Mouse (Mus musculus) neural tube, embryonic 12.5 days (tissue): ENCODE data around the gene Add1. TPM values are rescaled to one million over a fixed set of nuclear protein-coding genes. Genes with fewer than 3 reads are reported as not detected.

ENCODE experiments used
- ATAC-seq: fragments of 200-750 bp; cut with Nextera tagmentation; 2 replicates; pipeline ENCODE4 v1.8.0; 2017; ENCODE audit warnings: low read depth, mild to moderate bottlenecking, moderate TSS enrichment, moderate library complexity; ENCODE audit not compliant: low FRiP score
- H3K27ac ChIP-seq: fragments of 300-500 bp; sonication (generic); 2 replicates; pipeline ENCODE4 v1.5.1; 2016
- H3K27me3 ChIP-seq: fragments of 300-500 bp; sonication (generic); replicated peaks from 2 replicates; pipeline ENCODE4 v1.6.1; 2016; ENCODE audit warnings: mild to moderate bottlenecking
- H3K36me3 ChIP-seq: fragments of 300-500 bp; sonication (generic); 2 replicates; pipeline ENCODE4 v1.6.1; 2016; ENCODE audit warnings: mild to moderate bottlenecking
- H3K4me1 ChIP-seq: fragments of 300-500 bp; sonication (generic); 2 replicates; pipeline ENCODE4 v1.6.1; 2016
- H3K4me2 ChIP-seq: fragments of 300-500 bp; sonication (generic); replicated peaks from 2 replicates; pipeline ENCODE4 v1.6.1; 2016; ENCODE audit warnings: mild to moderate bottlenecking
- H3K4me3 ChIP-seq: fragments of 300-500 bp; sonication (generic); 2 replicates; pipeline ENCODE4 v1.5.1; 2016
- H3K9ac ChIP-seq: fragments of 300-500 bp; sonication (generic); 2 replicates; pipeline ENCODE4 v1.6.1; 2016; ENCODE audit warnings: mild to moderate bottlenecking
- H3K9me3 ChIP-seq: fragments of 300-500 bp; sonication (generic); 2 replicates; pipeline ENCODE4 v1.6.1; 2016; ENCODE audit warnings: mild to moderate bottlenecking
- WGBS: fragments of 180-500 bp; shearing (Covaris S2); methylation state at CpG from one replicate; pipeline ENCODE4 v1.1.7; 2016; 5-methylcytosine and 5-hydroxymethylcytosine counted together
- microRNA-seq: library from miRNA; unstranded; fragments of <30 nt; microRNA quantifications from one replicate; pipeline ENCODE4, GENCODE M21; 2017
- polyA plus RNA-seq: library from polyadenylated mRNA; unstranded; fragments of >200 nt; fragmentation: Nextera tagmentation; extraction: Ambion mirVana; gene quantifications from 2 replicates; pipeline ENCODE4 v1.2.1, GENCODE M21; 2016

The Add1 gene
- polyA plus RNA-seq, 1 experiment from 2014 or later, result 218 TPM

DNA sequence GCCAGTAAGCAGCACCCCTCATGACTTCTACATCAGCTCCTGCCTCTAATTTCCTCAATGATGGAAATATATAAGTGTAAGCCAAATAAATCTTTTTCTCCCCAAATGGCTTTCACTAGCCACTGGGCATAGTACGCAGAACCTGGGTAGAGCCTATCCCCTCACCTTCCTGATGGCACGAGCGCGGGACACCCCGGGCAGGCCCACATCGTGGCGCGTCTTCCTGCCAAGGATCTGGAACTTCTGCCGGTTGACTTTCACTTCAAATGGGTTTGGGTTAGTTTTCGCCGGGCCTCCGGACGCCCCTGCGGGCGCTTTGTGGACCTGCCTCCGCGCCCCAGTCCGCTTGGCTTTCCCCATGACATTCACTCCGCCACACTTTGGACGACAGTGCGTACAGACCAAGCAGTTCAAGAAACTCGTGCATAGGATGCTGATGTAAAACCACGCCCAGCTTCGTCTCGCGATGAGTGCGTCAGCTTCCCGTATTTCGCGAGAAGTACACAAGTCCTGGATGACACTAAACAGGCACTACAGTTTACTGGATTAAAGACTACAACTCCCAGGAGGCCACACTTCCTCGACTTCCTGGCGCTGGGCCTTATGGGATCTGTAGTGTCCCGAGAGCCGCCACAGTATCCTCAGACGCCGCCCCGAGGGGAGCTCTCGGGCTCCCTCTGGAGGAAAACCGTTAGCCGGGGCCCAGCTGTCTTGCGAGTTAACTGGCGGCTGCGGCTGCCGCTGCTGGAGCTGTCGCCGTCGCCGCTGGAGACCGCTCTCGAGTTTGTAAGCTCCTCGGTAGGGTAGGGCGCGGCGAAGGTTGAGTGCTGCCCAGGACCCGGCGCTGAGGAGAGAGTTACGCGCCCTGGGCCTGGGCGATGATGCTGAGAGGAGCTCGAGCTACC, 86.5 kb downstream of the Add1 start, which contains the start of the genes Nop14 and Grk4:
Gene Nop14 (minus strand): TSS at position 463 of the 905 bp plus-strand sequence.
Gene Grk4 (plus strand): TSS at position 694 of the 905 bp plus-strand sequence.
- Histone ChIP-seq H3K9ac (peak within 1 kb of the TSS; percentile 65), H3K27me3 (no peaks in the 10 kb centered on the region), H3K36me3 (peaks cover 24% of the 10 kb centered on the region), H3K4me1 (peaks cover 8% of the 10 kb centered on the region), H3K27ac (peak within 1 kb of the TSS; percentile 59), H3K4me3 (peak within 1 kb of the TSS; percentile 68), H3K4me2 (peak within 1 kb of the TSS; percentile 75), H3K9me3 (no peaks in the 10 kb centered on the region)
- WGBS, result under 1% methylated on average over 60 of the region's 60 CpGs
- ATAC-seq, result peak; percentile 100

DNA sequence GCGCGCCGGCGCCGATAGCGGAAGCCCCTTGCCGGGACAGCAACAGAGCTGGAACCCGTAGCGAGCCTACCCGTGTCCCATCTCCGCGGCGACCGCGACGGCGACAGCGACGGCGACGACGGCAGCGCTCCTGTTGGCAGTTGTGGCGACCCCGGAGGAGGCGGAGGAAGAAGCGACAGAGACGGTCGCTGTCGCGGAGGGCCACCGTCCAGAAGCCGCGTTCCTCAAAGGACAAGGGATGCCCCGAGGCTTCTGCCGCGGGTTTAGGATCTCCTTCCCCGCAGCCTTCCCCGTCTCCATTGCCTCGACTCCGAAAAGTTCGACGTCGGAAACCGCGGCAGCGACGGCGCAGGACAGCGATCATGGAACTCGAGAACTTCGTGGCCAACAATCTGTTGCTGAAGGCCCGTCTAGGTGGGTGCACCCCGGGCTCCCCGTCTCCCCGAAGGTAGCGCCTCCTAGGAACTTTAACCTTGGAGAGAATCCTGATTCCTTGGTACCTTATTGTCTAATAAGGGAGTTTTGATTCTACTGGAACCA, 87.2 kb downstream of the Add1 start:
- peak; percentile 3; the same call in 1 of the 2 replicates for ATAC-seq
- Histone ChIP-seq H3K9ac (peak overlapping the region; percentile 65), H3K4me2 (peak overlapping the region; percentile 75), H3K27me3 (no peaks in the 10 kb centered on the region), H3K27ac (peak overlapping the region; percentile 59), H3K4me1 (peaks cover 8% of the 10 kb centered on the region), H3K36me3 (peaks cover 17% of the 10 kb centered on the region), H3K9me3 (no peaks in the 10 kb centered on the region), H3K4me3 (peak overlapping the region; percentile 68)
- 1% methylated on average over 56 of the region's 57 CpGs for WGBS

DNA sequence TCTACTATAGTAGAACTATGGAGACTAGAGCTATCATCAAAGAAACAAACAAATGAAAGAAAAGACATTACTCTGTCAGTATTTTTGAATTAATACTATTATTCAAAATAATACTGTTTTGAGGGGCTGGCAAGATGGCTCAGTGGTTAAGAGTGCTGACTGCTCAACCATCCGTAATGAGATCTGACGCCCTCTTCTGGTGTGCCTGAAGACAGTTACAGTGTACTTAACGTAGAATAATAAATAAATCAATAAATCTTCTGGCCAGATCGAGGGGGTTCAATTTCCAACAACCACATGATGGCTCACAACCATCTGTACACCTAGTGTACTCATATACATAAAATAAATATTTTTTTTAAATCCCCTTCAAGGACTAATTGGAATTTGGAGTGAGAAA, 88.4 kb downstream of the Add1 start:
- peaks cover 8% of the 10 kb centered on the region for H3K4me1 ChIP-seq
- no peak overlapping the region for H3K9ac ChIP-seq
- no peak overlapping the region for H3K4me3 ChIP-seq
- H3K27me3 ChIP-seq, result no peaks in the 10 kb centered on the region
- no peak for ATAC-seq
- H3K27ac ChIP-seq, result no peak overlapping the region
- H3K4me2 ChIP-seq, result no peak overlapping the region
- peaks cover 7% of the 10 kb centered on the region; the same call in 1 of the 2 replicates for H3K36me3 ChIP-seq
- H3K9me3 ChIP-seq, result no peaks in the 10 kb centered on the region
- WGBS, result 80% methylated on average over 4 of the region's 4 CpGs

DNA sequence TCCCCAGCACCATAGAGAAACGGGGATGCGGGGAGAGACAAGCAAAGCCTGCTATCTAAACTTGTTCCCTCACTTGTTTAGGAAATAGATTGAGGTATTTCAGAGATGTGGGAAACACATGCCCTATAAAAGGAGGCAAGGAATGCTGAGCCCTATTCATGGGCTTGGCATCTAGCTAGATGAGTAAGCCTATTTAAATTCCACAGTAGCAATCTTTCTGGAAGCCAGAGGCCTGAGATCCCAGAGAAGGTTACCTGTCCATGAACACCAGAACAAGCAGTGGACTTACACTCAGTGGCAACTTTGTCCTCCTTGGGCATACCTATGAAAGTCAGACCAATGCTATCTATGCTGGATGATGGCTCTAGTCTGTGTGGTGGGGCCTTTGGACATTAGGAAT, 89.8 kb downstream of the Add1 start:
- ATAC-seq, result no peak
- no peak overlapping the region for H3K27ac ChIP-seq
- H3K36me3 ChIP-seq, result no peaks in the 10 kb centered on the region
- no peak overlapping the region for H3K4me3 ChIP-seq
- H3K4me1 ChIP-seq, result peaks cover 8% of the 10 kb centered on the region
- H3K9ac ChIP-seq, result no peak overlapping the region
- WGBS, result 93% methylated on average over 2 of the region's 2 CpGs
- H3K4me2 ChIP-seq, result no peak overlapping the region
- no peaks in the 10 kb centered on the region for H3K9me3 ChIP-seq
- no peaks in the 10 kb centered on the region for H3K27me3 ChIP-seq

DNA sequence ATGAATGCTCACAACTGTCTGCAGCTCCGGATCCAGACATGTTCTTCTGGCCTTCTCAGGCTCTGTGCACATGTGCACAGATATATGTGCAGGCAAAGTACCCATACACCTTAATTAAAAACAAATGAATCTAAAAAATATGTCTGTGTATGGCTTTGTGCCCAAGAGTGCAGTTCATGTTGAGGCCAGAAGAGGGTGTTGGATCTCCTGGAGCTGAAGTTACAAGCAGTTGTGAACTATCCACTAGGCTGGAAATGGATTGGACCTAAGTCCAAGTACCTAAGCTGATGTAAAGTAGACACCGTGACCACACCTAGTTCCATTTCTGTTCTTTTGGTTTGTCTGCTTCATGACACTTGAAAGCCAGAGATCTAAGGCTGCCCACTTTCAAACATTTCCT, 96.0 kb downstream of the Add1 start:
- Histone ChIP-seq H3K4me2 (no peak overlapping the region), H3K9me3 (no peaks in the 10 kb centered on the region), H3K9ac (no peak overlapping the region), H3K4me1 (no peaks in the 10 kb centered on the region), H3K36me3 (no peaks in the 10 kb centered on the region), H3K4me3 (no peak overlapping the region), H3K27me3 (no peaks in the 10 kb centered on the region), H3K27ac (no peak overlapping the region)
- WGBS, result 80% methylated on average over 2 of the region's 2 CpGs
- ATAC-seq, result no peak

DNA sequence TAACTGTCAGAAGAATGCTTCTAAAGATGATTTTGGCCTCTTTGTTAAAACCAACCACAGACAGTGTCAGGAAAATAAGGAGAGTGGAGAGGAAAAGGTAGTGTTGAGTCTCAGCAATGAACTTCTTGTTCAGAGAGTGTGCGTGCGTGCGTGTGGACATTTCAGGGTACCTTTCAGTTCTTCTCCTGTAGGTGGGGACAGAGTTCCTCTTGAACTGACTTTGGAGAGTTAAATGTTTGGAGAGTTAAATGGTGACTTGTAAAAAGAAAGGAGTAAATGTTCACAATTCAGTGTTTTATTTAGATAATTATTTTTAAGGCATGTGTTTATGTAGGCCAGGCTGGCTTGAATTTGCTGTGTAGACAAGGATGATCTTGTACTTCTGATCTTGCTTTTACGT, 96.8 kb downstream of the Add1 start:
- ATAC-seq, result no peak
- Histone ChIP-seq H3K27me3 (no peaks in the 10 kb centered on the region), H3K36me3 (no peaks in the 10 kb centered on the region), H3K9me3 (no peaks in the 10 kb centered on the region), H3K4me3 (no peak overlapping the region), H3K27ac (no peak overlapping the region), H3K4me2 (no peak overlapping the region), H3K4me1 (no peaks in the 10 kb centered on the region), H3K9ac (no peak overlapping the region)
- WGBS, result 82% methylated on average over 4 of the region's 4 CpGs

Small RNA genes lying within 50 kb of the gene (microRNA-seq; reads per million reads assigned to microRNA genes)
- 0.66 reads per million for gene Mir7036b

Other genes with a start within 250 kb of the Add1 start
- 159 TPM in 2 replicates for gene Rnf4, start 237.4 kb upstream of the Add1 start, polyA plus RNA-seq
- 14.1 and 17.0 TPM in 2 replicates for gene Fam193a, start 203.7 kb upstream of the Add1 start, polyA plus RNA-seq
- gene Tnip2, start 59.7 kb upstream of the Add1 start, polyA plus RNA-seq, result 8.5 and 9.3 TPM in 2 replicates
- gene Sh3bp2, start 47.8 kb upstream of the Add1 start, polyA plus RNA-seq, result 15.8 and 17.9 TPM in 2 replicates
- gene Mfsd10, start 63.5 kb downstream of the Add1 start, polyA plus RNA-seq, result 69.2 and 94.9 TPM in 2 replicates
- 23.4 and 25.3 TPM in 2 replicates for gene Nop14, start 86.5 kb downstream of the Add1 start, polyA plus RNA-seq
- 1.6 and 1.7 TPM in 2 replicates for gene Grk4, start 86.7 kb downstream of the Add1 start, polyA plus RNA-seq
- 16.8 and 18.1 TPM in 2 replicates for gene Htt, start 188.1 kb downstream of the Add1 start, polyA plus RNA-seq